Mouse (Mus musculus) embryonic fibroblast, embryonic 13.5 days (primary cell): ENCODE results near the gene Supt20.

Source experiments
- CTCF ChIP-seq: IDR thresholded peaks from 2 replicates; pipeline ENCODE4 v1.5.1; 2011; ENCODE audit warnings: mild to moderate bottlenecking, control low read depth, low read length, moderate library complexity, borderline replicate concordance; ENCODE audit not compliant: insufficient read depth
- POLR2A ChIP-seq: IDR thresholded peaks from 2 replicates; pipeline ENCODE4 v1.6.1; 2011; ENCODE audit warnings: low read depth, mild to moderate bottlenecking, control low read depth, low read length, moderate library complexity

DNA sequence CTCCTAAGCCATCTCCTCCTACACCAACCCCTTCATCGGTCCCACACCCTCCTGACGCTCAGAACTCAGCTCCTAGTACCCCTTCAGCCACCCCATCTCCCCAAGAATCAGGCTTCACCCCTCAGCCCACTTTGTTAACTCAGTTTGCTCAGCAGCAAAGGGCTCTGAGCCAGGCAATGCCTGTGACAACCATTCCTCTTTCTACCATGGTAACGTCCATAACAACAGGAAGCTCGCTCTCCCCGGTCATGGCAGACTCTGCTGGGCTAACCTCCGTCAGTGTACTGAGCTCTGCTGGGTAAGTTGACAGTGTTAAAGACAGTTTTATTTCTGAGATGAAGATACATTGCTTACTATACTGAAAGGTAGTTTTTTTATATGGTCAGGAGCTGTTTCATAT is 24.7 kb downstream of the Supt20 start:
- no peak for TF ChIP-seq POLR2A
- TF ChIP-seq CTCF: no peak
